Mouse (Mus musculus) liver, adult 2 months (tissue): ENCODE results near the gene Gm49342.

Experiments used
- CTCF ChIP-seq: fragments of 200-500 bp; IDR thresholded peaks from 2 replicates; pipeline ENCODE4 v1.5.1; 2011; ENCODE audit warnings: low read depth, low read length, control low read depth
- POLR2A ChIP-seq: fragments of 200-500 bp; IDR thresholded peaks from 2 replicates; pipeline ENCODE4 v1.6.1; 2011; ENCODE audit warnings: low read length, control low read depth; ENCODE audit not compliant: insufficient read depth; ENCODE audit errors: extremely low read depth

DNA sequence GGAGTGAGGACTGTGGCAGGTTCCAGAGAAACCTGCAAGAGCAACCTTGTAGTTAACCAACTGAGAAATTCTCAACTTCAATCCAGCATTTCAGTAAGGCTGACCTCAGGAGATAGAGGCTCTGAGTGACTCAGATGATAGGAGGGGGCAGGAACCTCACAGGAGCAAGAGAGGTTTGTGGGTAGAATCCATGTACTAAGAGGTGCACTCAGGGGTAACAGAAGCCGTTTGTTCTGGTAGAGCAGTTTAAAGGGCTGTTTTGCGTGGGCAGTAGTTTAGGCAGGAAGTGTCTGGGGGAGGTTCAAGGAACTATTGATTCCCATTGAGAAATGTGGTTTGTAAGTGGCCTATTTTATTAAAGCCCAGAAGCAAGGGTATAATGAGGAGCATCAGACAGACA lies 36.9 kb downstream of the Gm49342 start:
- TF ChIP-seq POLR2A, result no peak
- no peak for TF ChIP-seq CTCF
